Mouse (Mus musculus): Measurements from ENCODE around the gene Tmprss7.

Tmprss7 gene

GRCm38 (mm10) chr16:45686833-45687232 lies 6.6 kb downstream of the Tmprss7 start:
- no peak for DNase-seq (ENCODE audit: low spot score in 2 of 2)

GRCm38 (mm10) chr16:45685295-45685694 lies 8.2 kb downstream of the Tmprss7 start:
- no peak for DNase-seq (ENCODE audit: low spot score in 2 of 2)

GRCm38 (mm10) chr16:45684815-45685214 lies 8.6 kb downstream of the Tmprss7 start:
- DNase-seq (ENCODE audit: low spot score in 2 of 2), result peak; percentile 33 to 75

DNA sequence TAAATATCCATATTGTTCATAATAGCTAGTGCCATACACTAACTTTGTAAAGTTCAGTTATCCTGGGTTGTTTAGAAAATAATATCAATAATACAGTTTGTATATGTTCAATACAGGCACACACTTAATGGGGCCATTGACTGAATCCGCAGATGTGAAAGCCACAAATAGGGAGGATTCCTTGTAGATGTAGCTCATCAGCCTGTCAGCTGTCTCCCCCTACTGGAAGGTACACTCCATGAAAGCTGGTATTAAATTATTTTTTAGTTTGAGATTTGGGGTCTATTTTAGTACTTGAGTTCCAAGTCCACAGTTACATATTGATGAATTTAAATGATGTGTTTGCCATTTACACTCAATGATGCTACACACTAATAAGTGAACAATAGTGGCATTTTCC lies 17.0 kb downstream of the Tmprss7 start:
- DNase-seq (ENCODE audit: low spot score in 2 of 2), result no peak

DNA sequence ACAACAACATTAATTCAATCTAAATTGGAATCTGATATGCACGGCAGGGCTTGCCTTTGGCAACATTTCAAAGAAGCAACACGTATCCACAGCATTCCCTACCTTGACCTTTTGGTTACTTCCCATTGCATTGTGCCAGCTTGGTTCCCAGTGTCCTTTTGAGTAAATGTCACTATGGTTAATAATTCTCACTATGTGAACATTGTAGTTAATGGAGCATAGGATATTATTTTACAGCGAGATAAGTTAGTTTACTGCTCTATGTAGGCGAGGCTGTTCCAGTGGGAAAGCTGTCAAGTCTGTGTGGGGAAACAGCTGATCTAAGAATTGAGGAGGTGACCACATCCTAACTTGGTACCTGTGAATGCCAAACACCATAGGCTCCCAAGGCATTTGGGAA lies 23.5 kb downstream of the Tmprss7 start:
- DNase-seq (ENCODE audit: low spot score in 2 of 2), result no peak

GRCm38 (mm10) chr16:45668178-45668577 lies 25.3 kb downstream of the Tmprss7 start:
- DNase-seq (ENCODE audit: low spot score in 2 of 2), result no peak

GRCm38 (mm10) chr16:45666136-45666535 lies 27.3 kb downstream of the Tmprss7 start:
- DNase-seq (ENCODE audit: low spot score in 2 of 2), result peak in 1 of 2 experiments; percentile 34

DNA sequence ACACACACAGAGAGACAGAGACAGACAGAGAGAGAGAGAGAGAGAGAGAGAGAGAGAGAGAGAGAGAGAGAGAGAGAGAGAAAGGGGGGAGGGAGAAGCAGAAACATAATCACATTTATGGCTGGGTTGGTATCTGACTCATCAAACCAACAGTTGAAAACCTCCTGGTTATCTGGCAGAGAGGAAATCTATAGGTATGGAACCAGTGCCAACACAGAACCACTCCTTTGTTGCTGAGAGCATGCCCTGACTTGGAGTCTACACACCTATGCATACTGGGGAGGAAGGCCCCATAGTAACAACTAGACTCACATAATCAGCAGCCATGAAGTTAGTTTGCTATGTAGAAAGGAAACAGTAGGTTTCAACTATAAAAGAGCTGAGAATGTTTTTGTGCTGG lies 31.1 kb downstream of the Tmprss7 start:
- no peak for DNase-seq (ENCODE audit: low spot score in 2 of 2)

GRCm38 (mm10) chr16:45659596-45659995 lies 33.9 kb downstream of the Tmprss7 start:
- no peak for DNase-seq (ENCODE audit: low spot score in 2 of 2)

- no peak for DNase-seq (ENCODE audit: low spot score in 2 of 2)
Measured at GRCm38 (mm10) chr16:45658248-45658647, 35.2 kb downstream of the Tmprss7 start.

GRCm38 (mm10) chr16:45657574-45658159 lies 35.8 kb downstream of the Tmprss7 start:
- no peak for DNase-seq (ENCODE audit: low spot score in 2 of 2)

- DNase-seq (ENCODE audit: low spot score in 2 of 2), result no peak
Measured at GRCm38 (mm10) chr16:45654465-45654864, 39.0 kb downstream of the Tmprss7 start.

GRCm38 (mm10) chr16:45653934-45654332 lies 39.5 kb downstream of the Tmprss7 start, which contains the start of gene BC016579:
TSS of gene BC016579 (minus strand) at chr16:45654068.
- peak in 1 of 2 experiments; percentile 28 for DNase-seq (ENCODE audit: low spot score in 2 of 2)

DNA sequence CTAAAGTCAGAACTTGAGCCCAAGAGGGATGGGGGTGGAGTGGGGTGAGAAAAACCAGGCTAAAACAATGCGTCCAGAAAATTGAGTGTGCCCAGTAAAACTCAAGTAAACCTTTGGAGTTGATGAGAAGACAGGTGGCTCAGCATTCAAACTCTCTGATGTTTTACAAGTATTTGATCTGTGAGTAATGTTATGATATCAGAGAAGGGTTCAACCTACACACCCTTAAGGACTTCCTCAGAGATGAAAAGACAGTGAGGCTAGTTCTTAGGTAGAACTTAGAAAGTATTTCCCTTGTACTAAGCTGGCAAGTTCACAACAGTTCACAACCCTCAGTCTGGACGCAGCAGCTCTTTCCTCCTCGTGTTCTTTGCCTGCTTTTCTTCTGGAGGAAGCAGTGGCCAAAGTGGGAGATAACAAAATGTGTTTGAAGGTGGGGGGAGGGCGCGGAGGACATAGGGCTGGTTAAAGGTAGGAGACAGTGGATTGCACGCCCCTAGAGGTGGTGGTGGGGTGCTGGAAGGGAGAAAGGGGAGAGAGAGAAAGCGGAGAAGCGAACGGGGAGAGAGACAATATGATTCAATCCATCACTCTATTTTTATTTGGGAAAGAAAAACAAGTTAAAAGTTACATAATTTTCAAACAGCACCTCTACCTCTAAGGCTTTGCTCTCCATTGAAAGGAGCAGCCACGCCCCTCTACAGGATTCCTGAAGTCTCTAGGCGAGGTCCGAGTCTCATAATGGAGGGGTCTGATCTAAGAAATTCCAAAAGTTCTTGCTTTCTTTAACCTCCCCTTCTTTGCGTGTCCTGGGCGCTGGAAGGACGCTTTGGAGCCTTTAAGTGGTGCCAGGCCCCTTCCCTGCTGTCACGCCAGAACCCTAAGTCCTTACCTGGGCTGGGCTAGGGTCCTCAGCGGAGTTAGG lies 40.2 kb downstream of the Tmprss7 start:
- DNase-seq (ENCODE audit: low spot score in 2 of 2), result no peak

- DNase-seq (ENCODE audit: low spot score in 2 of 2), result no peak
Measured at GRCm38 (mm10) chr16:45651497-45651896, 42.0 kb downstream of the Tmprss7 start.

DNA sequence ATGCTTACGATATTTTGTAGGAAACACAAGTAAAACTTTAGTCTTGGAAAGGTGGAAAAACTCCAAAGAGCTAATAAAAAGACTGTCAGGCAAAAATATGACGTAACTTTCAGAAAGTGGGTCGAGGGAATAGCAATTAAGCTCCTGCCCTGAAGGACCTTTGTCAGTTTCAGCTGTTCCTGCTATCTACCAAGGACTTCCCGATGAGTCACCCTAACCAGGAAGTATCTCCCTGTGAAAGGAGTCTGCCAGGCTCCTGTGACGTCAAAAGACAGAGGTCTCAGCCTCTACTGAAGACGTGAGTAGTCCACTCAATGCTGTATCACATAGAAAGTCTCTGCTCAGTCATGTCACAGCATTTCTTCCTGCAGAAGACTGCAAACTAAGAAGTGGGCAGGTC lies 49.1 kb downstream of the Tmprss7 start:
- no peak for DNase-seq (ENCODE audit: low spot score in 2 of 2)

DNA sequence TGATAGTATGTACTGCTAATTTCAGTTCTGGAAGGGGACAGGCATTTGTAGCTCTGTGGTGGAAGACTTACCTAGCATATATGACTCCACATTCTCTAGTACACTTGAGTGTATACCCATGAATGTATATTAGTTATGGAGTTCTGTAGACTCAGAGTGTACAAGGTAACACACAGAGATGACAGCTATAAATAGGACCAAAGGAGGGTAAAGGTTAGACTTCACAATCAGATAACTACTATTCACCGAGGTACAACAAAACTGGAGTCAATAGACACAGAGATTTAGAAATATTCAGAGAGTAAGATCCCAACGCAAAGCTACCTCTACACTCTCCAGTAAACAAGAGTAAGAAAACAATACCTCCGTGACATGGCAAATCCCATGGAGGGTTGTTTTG lies 49.5 kb downstream of the Tmprss7 start:
- no peak for DNase-seq (ENCODE audit: low spot score in 2 of 2)

- no peak for DNase-seq (ENCODE audit: low spot score in 2 of 2)
Measured at GRCm38 (mm10) chr16:45641301-45641700, 52.2 kb downstream of the Tmprss7 start.

DNA sequence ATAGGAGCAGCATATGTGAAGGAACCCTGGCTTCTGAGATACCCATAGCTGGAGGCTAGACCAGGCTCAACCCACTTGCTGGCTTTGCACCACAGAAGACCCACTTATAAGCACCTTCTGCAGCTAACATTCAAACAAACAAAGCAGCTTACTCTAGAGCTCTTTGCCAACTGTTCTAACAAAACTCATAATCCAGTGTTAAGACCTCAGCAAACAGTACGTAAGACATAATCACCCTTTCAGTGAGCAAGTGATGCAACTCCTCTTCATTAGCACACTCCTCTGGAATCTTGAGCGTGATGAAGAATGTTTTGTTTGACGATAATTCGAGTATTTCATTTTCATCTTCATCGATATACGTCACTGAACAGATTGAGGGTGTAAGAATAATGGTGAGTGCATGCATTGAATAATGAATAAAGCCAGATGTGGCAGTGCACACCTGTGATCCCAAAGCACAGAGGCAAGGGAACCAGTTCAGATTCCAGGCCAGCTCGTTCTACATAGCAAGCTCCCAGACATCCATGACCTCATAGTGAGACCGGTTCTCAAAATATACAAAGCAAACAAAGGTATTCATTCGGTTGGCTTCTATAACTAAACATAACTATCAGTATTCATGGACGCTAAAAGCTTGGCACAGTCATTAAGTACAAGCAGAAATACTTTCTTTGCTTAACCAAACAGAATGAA lies 53.2 kb downstream of the Tmprss7 start:
- DNase-seq (ENCODE audit: low spot score in 2 of 2), result no peak

DNA sequence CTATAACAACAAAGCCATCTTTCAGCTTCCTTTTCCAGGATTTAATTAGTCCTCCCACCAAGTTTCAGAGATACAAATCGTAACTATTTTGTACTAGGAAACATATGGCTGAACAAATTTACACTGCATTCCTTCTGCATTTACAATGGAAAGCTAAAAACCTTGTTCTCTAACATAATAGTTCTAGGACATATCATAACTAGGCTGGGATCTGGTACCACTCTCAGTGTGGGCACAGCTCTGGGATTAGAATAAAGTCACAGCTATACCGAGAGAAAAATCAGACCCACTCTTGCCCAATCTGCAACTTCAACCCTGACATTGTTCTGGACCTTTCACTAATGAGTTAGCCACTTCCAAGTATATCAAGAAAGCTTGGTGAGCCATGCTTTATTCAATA lies 57.6 kb downstream of the Tmprss7 start:
- DNase-seq (ENCODE audit: low spot score in 2 of 2), result no peak

DNA sequence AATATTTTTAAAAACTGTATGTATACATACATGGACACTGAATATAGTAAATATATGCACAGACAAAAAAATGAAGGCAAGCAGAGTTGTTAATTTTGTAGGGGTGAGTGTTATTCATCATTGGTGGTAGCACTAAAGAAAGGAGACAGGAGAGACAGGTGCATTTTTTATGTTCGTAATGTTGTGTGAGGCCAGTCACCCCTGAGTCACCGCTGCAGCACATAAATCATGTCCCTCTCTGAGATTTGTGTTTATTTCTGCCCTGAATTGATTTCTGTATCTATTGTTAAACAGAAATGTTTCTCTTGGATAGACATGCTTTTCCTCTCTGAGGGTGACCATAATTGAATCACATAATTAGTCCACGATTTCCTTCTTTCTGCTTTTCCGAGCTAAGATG lies 61.0 kb downstream of the Tmprss7 start:
- DNase-seq (ENCODE audit: low spot score in 2 of 2), result no peak

DNA sequence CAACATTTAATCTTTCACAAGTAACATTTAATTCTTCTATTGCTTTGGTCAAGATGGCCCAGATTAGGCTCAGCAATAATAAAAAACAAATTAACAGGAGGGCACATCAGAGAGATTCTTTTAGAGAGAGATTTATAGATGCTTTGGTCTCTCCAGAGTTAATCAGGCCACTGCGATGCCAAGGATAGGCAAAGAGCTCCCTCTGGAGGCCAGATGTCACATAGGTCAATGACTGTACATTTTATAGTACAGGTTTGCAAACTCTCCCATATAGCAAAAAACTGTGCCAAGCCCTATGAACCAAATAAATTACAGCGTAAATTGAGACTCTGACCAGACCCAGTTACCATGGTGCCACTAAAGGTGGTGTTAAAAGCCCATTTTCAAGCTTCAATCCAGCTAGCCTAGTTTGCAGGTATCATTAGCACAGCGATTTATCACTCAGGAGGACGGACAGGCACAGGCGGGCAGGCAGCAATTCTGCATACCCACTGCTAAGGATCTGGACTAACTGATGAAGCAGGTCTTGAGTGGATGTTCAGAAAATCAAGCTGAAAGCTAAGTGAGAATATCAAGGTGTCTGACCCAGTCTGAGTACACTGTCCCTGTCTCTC lies 63.0 kb downstream of the Tmprss7 start:
- peak; percentile 24 to 73 for DNase-seq (ENCODE audit: low spot score in 2 of 2)

All from spleen, postnatal 10 days (tissue).